ENCODE assay signal across 18 mouse cellular contexts in the genomic region with DNA sequence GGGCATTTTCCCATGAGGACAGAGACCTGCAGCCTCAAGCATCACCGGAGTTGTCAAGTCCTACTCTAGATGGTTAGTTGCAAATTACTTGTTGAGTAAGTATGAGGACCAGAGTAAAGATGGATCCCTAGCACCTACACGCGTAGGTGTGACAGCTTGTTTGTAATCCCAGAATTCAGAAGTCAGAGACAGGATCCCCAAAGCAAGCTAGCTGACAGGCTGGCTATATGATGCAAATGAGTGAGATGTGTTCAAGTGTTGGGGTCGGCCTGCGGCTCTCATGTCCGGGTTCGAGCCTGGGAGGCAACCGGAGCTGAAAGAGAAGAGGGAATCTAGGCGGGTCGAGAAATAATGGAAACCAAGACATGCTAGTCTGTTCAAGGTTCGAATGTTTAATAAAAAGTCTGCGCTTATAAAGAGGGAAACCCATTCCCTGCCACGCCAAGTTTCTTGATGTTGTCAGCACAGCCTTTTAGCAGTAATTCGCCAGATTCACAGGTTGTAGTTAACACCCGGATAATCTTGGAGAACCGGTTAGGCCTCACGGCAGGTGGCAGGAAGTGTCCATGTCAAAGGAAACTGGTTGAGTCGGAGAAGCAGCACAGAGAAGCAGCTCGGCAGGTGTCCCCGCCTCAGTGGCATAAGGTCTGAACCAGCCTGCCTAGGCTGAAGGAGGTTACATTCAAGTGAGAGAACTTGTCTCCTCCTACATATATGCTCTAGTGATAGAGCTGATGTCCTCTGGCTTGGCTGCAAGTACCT. TPM values are rescaled to one million over a fixed set of nuclear protein-coding genes. Genes with fewer than 3 reads are reported as not detected.
DNase-seq lines count a peak whose midpoint lies in the region; ATAC-seq lines count a peak whose summit lies in the region.
"Had no signal": no experiment of that assay in that cellular context is flagged by ENCODE, and none has a peak within 500 bp of the region (broad histone marks: within the 10 kb centered on the region; RNA-seq: fewer than 3 reads in every experiment).

No protein-coding gene starts in this region.

- no peaks in the 10 kb centered on the region for H3K27me3 ChIP-seq in heart, embryonic 13.5 days (replicated peaks)
- no peaks in the 10 kb centered on the region for H3K27me3 ChIP-seq in limb, embryonic 15.5 days
- H3K27me3 ChIP-seq: forebrain, embryonic 12.5 days; limb, embryonic 12.5 days had no signal

- H3K36me3 ChIP-seq in heart, embryonic 13.5 days = peaks cover 91% of the 10 kb centered on the region
- peaks cover 67% of the 10 kb centered on the region for H3K36me3 ChIP-seq in limb, embryonic 15.5 days

- WGBS in heart, embryonic 13.5 days = 54% methylated on average over 20 of the region's 20 CpGs
- WGBS in limb, embryonic 15.5 days = 33% methylated on average over 20 of the region's 20 CpGs

- ATAC-seq in heart, embryonic 13.5 days (ENCODE audit: extremely low read depth, insufficient number of reproducible peaks, low FRiP score, low TSS enrichment) = no peak
- no peak for ATAC-seq in limb, embryonic 15.5 days (ENCODE audit: insufficient number of reproducible peaks, low FRiP score, low TSS enrichment, low read depth)
- ATAC-seq: liver, postnatal 0 days; midbrain, embryonic 16.5 days had no signal

- no peak for DNase-seq in heart, adult 18-20 months
- peak; percentile 32 for DNase-seq in ES-CJ7 (ENCODE audit: low read depth, low spot score)
- peak; percentile 7 for DNase-seq in embryo, embryonic 9.5 days (ENCODE audit: extremely low spot score)
- no peak for DNase-seq in c-Kit-positive CD71-positive TER-119-positive erythroid progenitor cells, embryonic 14.5 days (ENCODE audit: low spot score)
- DNase-seq in frontal cortex, postnatal 14 days (ENCODE audit: low spot score in 2 of 2) = no peak
- DNase-seq: cerebellum, adult 2 months; kidney, postnatal 14 days; liver, postnatal 0 days; thymus, postnatal 36 days had no signal

- peaks cover 33% of the 10 kb centered on the region for H3K4me1 ChIP-seq in heart, embryonic 13.5 days
- peaks cover 4% of the 10 kb centered on the region; the same call in 1 of the 2 replicates for H3K4me1 ChIP-seq in limb, embryonic 15.5 days
- H3K4me1 ChIP-seq: forebrain, embryonic 12.5 days had no signal

- H3K27ac ChIP-seq in heart, embryonic 13.5 days (replicated peaks) = peak overlapping the region; percentile 92
- H3K27ac ChIP-seq in limb, embryonic 15.5 days = 0 out of 2 replicates have a peak overlapping the region, but pooled peaks have one; percentile 9
- H3K27ac ChIP-seq: forebrain, embryonic 12.5 days; hindbrain, embryonic 10.5 days; limb, embryonic 12.5 days had no signal

- H3K4me3 ChIP-seq in heart, embryonic 13.5 days = no peak overlapping the region
- no peak overlapping the region for H3K4me3 ChIP-seq in limb, embryonic 15.5 days
- H3K4me3 ChIP-seq: forebrain, embryonic 12.5 days; hindbrain, embryonic 10.5 days; limb, embryonic 12.5 days had no signal

- H3K9ac ChIP-seq in heart, embryonic 13.5 days = 0 out of 2 replicates have a peak overlapping the region, but pooled peaks have one; percentile 53
- no peak overlapping the region for H3K9ac ChIP-seq in limb, embryonic 15.5 days
- H3K9ac ChIP-seq: forebrain, embryonic 12.5 days; limb, embryonic 12.5 days; liver, postnatal 0 days had no signal

- no peaks in the 10 kb centered on the region for H3K9me3 ChIP-seq in heart, embryonic 13.5 days
- H3K9me3 ChIP-seq in limb, embryonic 15.5 days = no peaks in the 10 kb centered on the region
- H3K9me3 ChIP-seq: forebrain, embryonic 12.5 days; hindbrain, embryonic 10.5 days; limb, embryonic 12.5 days had no signal

- no peak overlapping the region for H3K4me2 ChIP-seq in heart, embryonic 13.5 days
- no peak overlapping the region for H3K4me2 ChIP-seq in limb, embryonic 15.5 days
- H3K4me2 ChIP-seq: forebrain, embryonic 12.5 days; limb, embryonic 12.5 days had no signal

RNA-seq across cellular contexts. Expression of a gene that starts 18.1 kb away (rescaled TPM):
- polyA plus RNA-seq in heart, embryonic 13.5 days (2015; fragmentation: Nextera tagmentation; extraction: Ambion mirVana) = 318 and 345 TPM in 2 replicates
- 1,000 to 10,000 TPM; 2,535 to 2,720 TPM for total RNA-seq in heart, adult 18-20 months (2021)
- polyA plus RNA-seq in limb, embryonic 15.5 days (2015; fragmentation: Nextera tagmentation; extraction: Ambion mirVana) = 139 and 150 TPM in 2 replicates

RNA-seq across cellular contexts. Expression of a gene that starts 18.1 kb away (rescaled TPM):
- polyA plus RNA-seq in heart, embryonic 13.5 days (2015; fragmentation: Nextera tagmentation; extraction: Ambion mirVana) = 212 and 223 TPM in 2 replicates
- total RNA-seq in heart, adult 18-20 months (2021) = 1,000 to 10,000 TPM; 1,388 to 1,426 TPM
- 130 and 140 TPM in 2 replicates for polyA plus RNA-seq in limb, embryonic 15.5 days (2015; fragmentation: Nextera tagmentation; extraction: Ambion mirVana)

RNA-seq across cellular contexts. Expression of a gene that starts 32.4 kb away (rescaled TPM):
- 0.19 and 0.78 TPM in 2 replicates for polyA plus RNA-seq in heart, embryonic 13.5 days (2015; fragmentation: Nextera tagmentation; extraction: Ambion mirVana)
- under 1 TPM in 1 of 2 experiments, not detected in 1; 0.59 TPM for total RNA-seq in heart, adult 18-20 months (2021)
- 0.08 TPM in 1 of 2 replicates, not detected in the other for polyA plus RNA-seq in limb, embryonic 15.5 days (2015; fragmentation: Nextera tagmentation; extraction: Ambion mirVana)
- total RNA-seq: adrenal gland, adult 18-20 months; layer of hippocampus, postnatal 14 days had no signal
- polyA plus RNA-seq: cerebellum, adult 2 months; forebrain, embryonic 12.5 days; hindbrain, embryonic 10.5 days; limb, embryonic 12.5 days; liver, postnatal 0 days; midbrain, embryonic 16.5 days; neural tube, embryonic 11.5 days had no signal

RNA-seq across cellular contexts. Expression of a gene that starts 59.3 kb away (rescaled TPM):
- 13.6 and 15.5 TPM in 2 replicates for polyA plus RNA-seq in heart, embryonic 13.5 days (2015; fragmentation: Nextera tagmentation; extraction: Ambion mirVana)
- 10 to 100 TPM; 16.6 to 18.5 TPM for total RNA-seq in heart, adult 18-20 months (2021)
- polyA plus RNA-seq in limb, embryonic 15.5 days (2015; fragmentation: Nextera tagmentation; extraction: Ambion mirVana) = 20.8 and 23.1 TPM in 2 replicates

Comparison
In these comparisons a context has a peak if more than half of its experiments do, and no peak if none do; other contexts are left out.
1. DNase-seq: peak in ES-CJ7 (single experiment) and embryo, embryonic 9.5 days (single experiment); none in heart, adult 18-20 months (0 of 2), c-Kit-positive CD71-positive TER-119-positive erythroid progenitor cells, embryonic 14.5 days (single experiment) and frontal cortex, postnatal 14 days (0 of 2).